Mouse (Mus musculus) limb, embryonic 14.5 days (tissue): ENCODE measurements at regions not wholly inside any gene's neighbourhood (a gene's known extent, or its start where the extent isn't known, plus 50 kb on each side); places are given as distances from the start of the nearest gene placed in this dataset.

Experiments used
- ATAC-seq: fragments of 200-750 bp; cut with Nextera tagmentation; 2 replicates; pipeline ENCODE4 v1.8.0; 2017; ENCODE audit warnings: low read depth, moderate number of reproducible peaks, moderate TSS enrichment; ENCODE audit not compliant: low FRiP score
- DNase-seq: peaks from one replicate; pipeline ENCODE4 v3.0.0-alpha.2; 2015; ENCODE audit warnings: low spot score
- H3K27ac ChIP-seq: fragments of 300-500 bp; sonication (generic); replicated peaks from 2 replicates; pipeline ENCODE4 v1.5.1; 2014; ENCODE audit warnings: low read depth, mild to moderate bottlenecking, low read length, moderate library complexity, mixed read lengths
- H3K27me3 ChIP-seq: fragments of 300-500 bp; sonication (generic); 2 replicates; pipeline ENCODE4 v1.6.1; 2014; ENCODE audit warnings: low read length, mixed read lengths; ENCODE audit not compliant: control insufficient read depth, insufficient read depth
- H3K36me3 ChIP-seq: fragments of 300-500 bp; sonication (generic); 2 replicates; pipeline ENCODE4 v1.6.1; 2014; ENCODE audit warnings: mild to moderate bottlenecking, low read length, moderate library complexity, mixed read lengths; ENCODE audit not compliant: control insufficient read depth, insufficient read depth
- H3K4me1 ChIP-seq: fragments of 300-500 bp; sonication (generic); 2 replicates; pipeline ENCODE4 v1.6.1; 2014; ENCODE audit warnings: antibody characterized with exemption, low read length, mixed read lengths; ENCODE audit not compliant: control insufficient read depth, insufficient read depth
- H3K4me2 ChIP-seq: fragments of 300-500 bp; sonication (generic); replicated peaks from 2 replicates; pipeline ENCODE4 v1.6.1; 2014; ENCODE audit warnings: low read depth, mild to moderate bottlenecking, low read length, moderate library complexity; ENCODE audit not compliant: severe bottlenecking
- H3K4me3 ChIP-seq: fragments of 300-500 bp; sonication (generic); replicated peaks from 2 replicates; pipeline ENCODE4 v1.5.1; 2014; ENCODE audit warnings: low read length
- H3K9ac ChIP-seq: fragments of 300-500 bp; sonication (generic); 2 replicates; pipeline ENCODE4 v1.6.1; 2014; ENCODE audit warnings: mild to moderate bottlenecking, low read depth, low read length, moderate library complexity; ENCODE audit not compliant: severe bottlenecking
- H3K9me3 ChIP-seq: fragments of 300-500 bp; sonication (generic); 2 replicates; pipeline ENCODE4 v1.6.1; 2016; ENCODE audit warnings: low read length; ENCODE audit not compliant: control insufficient read depth
- POLR2A ChIP-seq: fragments of 200-500 bp; IDR thresholded peaks from 2 replicates; pipeline ENCODE4 v1.8.0; 2012; ENCODE audit warnings: inconsistent platforms, mild to moderate bottlenecking, moderate library complexity, borderline replicate concordance; ENCODE audit not compliant: insufficient read depth, insufficient read length; ENCODE audit errors: extremely low read depth
- WGBS: fragments of 180-500 bp; shearing (Covaris S2); extraction: QIAGEN DNeasy Blood & Tissue Kit; methylation state at CpG from one replicate; pipeline ENCODE4 v1.1.7; 2014; 5-methylcytosine and 5-hydroxymethylcytosine counted together

- 92% methylated on average over 1 of the region's 1 CpGs for WGBS
- DNase-seq = no peak
Measured at GRCm38 (mm10) chr7:63313096-63313495, 100.7 kb upstream of the Chrna7 start.

GRCm38 (mm10) chr7:63319594-63319993, 107.2 kb upstream of the Chrna7 start:
- Histone ChIP-seq H3K4me3 (no peak overlapping the region), H3K4me2 (no peak overlapping the region), H3K9me3 (no peaks in the 10 kb centered on the region), H3K36me3 (no peaks in the 10 kb centered on the region), H3K9ac (no peak overlapping the region), H3K4me1 (no peaks in the 10 kb centered on the region), H3K27me3 (no peaks in the 10 kb centered on the region), H3K27ac (no peak overlapping the region)
- 0% methylated on average over 2 of the region's 2 CpGs for WGBS
- ATAC-seq = no peak; the same call in 1 of the 2 replicates
- peak; percentile 64 for DNase-seq
- TF ChIP-seq POLR2A = no peak

More at GRCm38 (mm10) chr7:63313096-63313495, 100.7 kb upstream of the Chrna7 start:
- Histone ChIP-seq H3K9ac (no peak overlapping the region), H3K4me1 (no peaks in the 10 kb centered on the region), H3K27me3 (no peaks in the 10 kb centered on the region), H3K4me3 (no peak overlapping the region), H3K4me2 (no peak overlapping the region), H3K9me3 (no peaks in the 10 kb centered on the region), H3K36me3 (no peaks in the 10 kb centered on the region), H3K27ac (no peak overlapping the region)
- ATAC-seq = no peak
- no peak for TF ChIP-seq POLR2A

GRCm38 (mm10) chr7:63321171-63321570, 108.8 kb upstream of the Chrna7 start:
- Histone ChIP-seq H3K9me3 (no peaks in the 10 kb centered on the region), H3K4me1 (no peaks in the 10 kb centered on the region), H3K36me3 (no peaks in the 10 kb centered on the region), H3K4me2 (no peak overlapping the region), H3K27ac (no peak overlapping the region), H3K9ac (no peak overlapping the region), H3K27me3 (no peaks in the 10 kb centered on the region), H3K4me3 (no peak overlapping the region)
- DNase-seq (no peak), ATAC-seq (no peak)
- WGBS = 82% methylated on average over 5 of the region's 5 CpGs
- no peak for TF ChIP-seq POLR2A

- no peak for TF ChIP-seq POLR2A
- Histone ChIP-seq H3K4me1 (no peaks in the 10 kb centered on the region), H3K36me3 (no peaks in the 10 kb centered on the region), H3K4me3 (no peak overlapping the region), H3K27me3 (no peaks in the 10 kb centered on the region), H3K9ac (no peak overlapping the region), H3K4me2 (no peak overlapping the region), H3K27ac (no peak overlapping the region), H3K9me3 (no peaks in the 10 kb centered on the region)
- 37% methylated on average over 11 of the region's 11 CpGs for WGBS
- peak; percentile 77 for DNase-seq
- ATAC-seq = no peak
Measured at GRCm38 (mm10) chr7:63321951-63322710, 109.8 kb upstream of the Chrna7 start.

- no peak for TF ChIP-seq POLR2A
- DNase-seq (peak; percentile 37), ATAC-seq (no peak)
- Histone ChIP-seq H3K4me2 (no peak overlapping the region), H3K4me3 (no peak overlapping the region), H3K9me3 (no peaks in the 10 kb centered on the region), H3K27ac (no peak overlapping the region), H3K4me1 (no peaks in the 10 kb centered on the region), H3K36me3 (no peaks in the 10 kb centered on the region), H3K27me3 (no peaks in the 10 kb centered on the region), H3K9ac (no peak overlapping the region)
- WGBS = 32% methylated on average over 1 of the region's 1 CpGs
Measured at GRCm38 (mm10) chr7:63335146-63335545, 109.4 kb upstream of the Otud7a start.

GRCm38 (mm10) chr7:63336072-63336471, 108.5 kb upstream of the Otud7a start:
- Histone ChIP-seq H3K27me3 (no peaks in the 10 kb centered on the region), H3K9me3 (no peaks in the 10 kb centered on the region), H3K4me3 (no peak overlapping the region), H3K36me3 (no peaks in the 10 kb centered on the region), H3K4me2 (no peak overlapping the region), H3K9ac (no peak overlapping the region), H3K4me1 (no peaks in the 10 kb centered on the region), H3K27ac (no peak overlapping the region)
- ATAC-seq = no peak
- no peak for DNase-seq
- TF ChIP-seq POLR2A = no peak
- WGBS = 81% methylated on average over 3 of the region's 3 CpGs
